Mouse (Mus musculus): Measurements from ENCODE around the gene Eya2. TPM values are rescaled to one million over a fixed set of nuclear protein-coding genes. Genes with fewer than 3 reads are reported as not detected.

Gene Eya2
- 7.8 and 10.0 TPM in 2 replicates for polyA plus RNA-seq (2012; rRNA removed)

DNA sequence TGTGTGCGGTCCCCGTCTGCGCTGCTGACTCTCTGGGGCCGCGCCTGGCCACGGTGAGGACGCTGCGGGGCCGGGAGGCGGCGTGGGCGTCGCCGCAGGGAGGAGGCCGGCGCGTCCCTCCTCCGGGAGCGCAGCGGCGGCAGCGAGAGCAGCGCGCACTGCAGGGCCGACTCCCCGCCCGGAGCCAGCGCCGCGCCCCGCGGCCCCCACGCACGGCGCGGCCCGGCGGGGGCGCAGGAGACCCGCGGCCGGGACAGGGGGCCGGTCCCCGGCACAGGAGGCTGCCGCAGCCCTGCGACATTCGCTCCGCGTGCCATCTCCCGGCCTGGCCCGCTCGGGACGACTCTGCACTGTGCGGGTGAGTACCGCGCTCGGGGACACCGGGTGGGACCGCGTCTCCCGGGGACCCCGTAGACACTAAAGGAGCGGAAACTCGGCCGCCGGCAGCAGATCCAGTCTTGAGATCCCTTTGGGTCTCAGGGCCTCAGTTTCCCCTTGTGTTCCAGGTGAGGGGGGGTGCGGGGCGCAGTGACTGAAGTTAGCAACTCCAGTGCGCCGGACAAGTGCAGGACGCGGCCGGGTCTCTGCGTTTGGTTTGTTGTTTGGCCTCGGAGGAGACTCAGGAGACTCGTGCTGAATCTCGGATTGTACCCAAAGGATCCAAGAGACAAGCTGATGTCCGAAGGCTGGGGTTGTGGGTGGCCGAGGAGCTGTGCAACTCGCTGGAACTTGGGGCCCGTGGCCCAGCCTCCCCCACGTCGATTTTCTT is at the start of gene Eya2:
Gene Eya2, plus strand, starts transcription at position 126 of the 769 bp plus-strand sequence.

Other genes starting within 250 kb of the Eya2 start
- gene Zfp663, start 226.3 kb upstream of the Eya2 start, polyA plus RNA-seq (2012; rRNA removed) = 4.9 and 5.1 TPM in 2 replicates
- 12.4 and 12.9 TPM in 2 replicates for gene Zfp334, start 206.8 kb upstream of the Eya2 start, polyA plus RNA-seq (2012; rRNA removed)
- gene Ocstamp, start 194.6 kb upstream of the Eya2 start, polyA plus RNA-seq (2012; rRNA removed) = 0.03 and 0.20 TPM in 2 replicates
- gene Slc13a3, start 121.8 kb upstream of the Eya2 start, polyA plus RNA-seq (2012; rRNA removed) = 5.4 and 6.9 TPM in 2 replicates
- gene Trp53rka, start 101.7 kb upstream of the Eya2 start, polyA plus RNA-seq (2012; rRNA removed) = 35.6 and 38.5 TPM in 2 replicates
- 1.5 and 1.7 TPM in 2 replicates for gene Slc2a10, start 91.2 kb upstream of the Eya2 start, polyA plus RNA-seq (2012; rRNA removed)